Mouse (Mus musculus) heart, embryonic 14.5 days (tissue): ENCODE data around the gene Clmn. TPM values are rescaled to one million over a fixed set of nuclear protein-coding genes. Genes with fewer than 3 reads are reported as not detected.

Experiments
- ATAC-seq: fragments of 200-750 bp; cut with Nextera tagmentation; 2 replicates; pipeline ENCODE4 v1.8.0; 2017; ENCODE audit warnings: low read depth, moderate TSS enrichment; ENCODE audit not compliant: insufficient number of reproducible peaks, insufficient read depth, low FRiP score
- H3K27ac ChIP-seq, 2 experiments: fragments of 200-500 bp in 1 of 2; fragments of 300-500 bp in 1 of 2; sonication (generic) in 1 of 2; replicated peaks in 1 of 2; 2 replicates each; pipeline ENCODE4 v1.5.1; 2012 to 2014; ENCODE audit warnings: low read depth in 2 of 2, low read length in 2 of 2, control low read depth in 1 of 2, mild to moderate bottlenecking in 1 of 2, mixed read lengths in 1 of 2; ENCODE audit not compliant: control insufficient read depth in 1 of 2, insufficient read depth in 1 of 2
- H3K27me3 ChIP-seq: fragments of 300-500 bp; sonication (generic); 2 replicates; pipeline ENCODE4 v1.6.1; 2014; ENCODE audit warnings: mild to moderate bottlenecking, low read length, control low read depth; ENCODE audit not compliant: control insufficient read depth, insufficient read depth
- H3K36me3 ChIP-seq: fragments of 300-500 bp; sonication (generic); 2 replicates; pipeline ENCODE4 v1.6.1; 2014; ENCODE audit warnings: mild to moderate bottlenecking, control low read depth, low read length, mixed read lengths; ENCODE audit not compliant: control insufficient read depth, insufficient read depth
- H3K4me1 ChIP-seq, 2 experiments: fragments of 200-500 bp in 1 of 2; fragments of 300-500 bp in 1 of 2; sonication (generic) in 1 of 2; 2 replicates each; pipeline ENCODE4 v1.6.1; 2012 to 2014; ENCODE audit warnings: low read length in 2 of 2, control low read depth in 1 of 2, mixed read lengths in 1 of 2; ENCODE audit not compliant: control insufficient read depth in 2 of 2, insufficient read depth in 2 of 2
- H3K4me2 ChIP-seq: fragments of 300-500 bp; sonication (generic); 2 replicates; pipeline ENCODE4 v1.6.1; 2014; ENCODE audit warnings: mild to moderate bottlenecking, low read length
- H3K4me3 ChIP-seq, 2 experiments: fragments of 200-500 bp in 1 of 2; fragments of 300-500 bp in 1 of 2; sonication (generic) in 1 of 2; 2 replicates each; pipeline ENCODE4 v1.5.1; 2012 to 2014; ENCODE audit warnings: low read length in 2 of 2, mild to moderate bottlenecking in 2 of 2, control low read depth in 1 of 2, low read depth in 1 of 2, moderate library complexity in 1 of 2; ENCODE audit not compliant: control insufficient read depth in 1 of 2, insufficient read depth in 1 of 2
- H3K9ac ChIP-seq: fragments of 300-500 bp; sonication (generic); 2 replicates; pipeline ENCODE4 v1.6.1; 2014; ENCODE audit warnings: mild to moderate bottlenecking, low read length
- H3K9me3 ChIP-seq: fragments of 300-500 bp; sonication (generic); 2 replicates; pipeline ENCODE4 v1.6.1; 2016; ENCODE audit warnings: low read length, control low read depth; ENCODE audit not compliant: control insufficient read depth
- WGBS: fragments of 180-500 bp; shearing (Covaris S2); extraction: QIAGEN DNeasy Blood & Tissue Kit; methylation state at CpG from one replicate; pipeline ENCODE4 v1.1.7; 2014; 5-methylcytosine and 5-hydroxymethylcytosine counted together
- polyA plus RNA-seq: library from polyadenylated mRNA; unstranded; fragments of >200 nt; fragmentation: Nextera tagmentation; extraction: Ambion mirVana; gene quantifications from 2 replicates; pipeline ENCODE4 v1.2.1, GENCODE M21; 2014

The Clmn gene
- polyA plus RNA-seq, 1 experiment from 2014 or later = 0.49 TPM

GRCm38 (mm10) chr12:104824244-104824906 lies 40.5 kb downstream of the Clmn start:
- WGBS = 48% methylated on average over 12 of the region's 12 CpGs
- Histone ChIP-seq H3K36me3 (no peaks in the 10 kb centered on the region), H3K27ac (peak overlapping the region; percentile 73 to 80), H3K4me3 (no peak overlapping the region), H3K27me3 (no peaks in the 10 kb centered on the region), H3K9me3 (no peaks in the 10 kb centered on the region), H3K9ac (peak overlapping the region; percentile 21; the same call in 1 of the 2 replicates), H3K4me2 (peak overlapping the region; percentile 29), H3K4me1 (peaks cover 43 to 45% of the 10 kb centered on the region in 2 experiments)
- ATAC-seq = peak; percentile 89

DNA sequence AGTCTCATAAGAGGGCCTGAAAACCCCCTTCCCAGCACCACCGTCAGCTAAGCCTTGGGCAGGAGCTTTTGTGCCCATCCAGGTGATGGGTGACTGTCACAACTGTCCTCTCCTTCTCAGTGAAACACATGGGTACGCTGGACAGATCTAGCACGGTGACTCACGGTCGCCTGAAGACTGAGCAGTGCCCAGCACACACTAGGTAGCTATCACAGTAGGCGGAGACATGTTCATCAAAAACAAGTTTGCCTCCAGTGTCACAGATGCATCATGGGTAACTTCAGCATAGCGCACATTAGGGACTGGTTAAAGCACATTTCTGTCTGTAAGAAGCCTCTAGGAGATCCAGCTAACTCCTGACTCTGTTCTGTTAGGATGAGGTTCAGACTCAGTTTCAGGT lies 41.2 kb downstream of the Clmn start:
- 87% methylated on average over 7 of the region's 7 CpGs for WGBS

GRCm38 (mm10) chr12:104822838-104823599 lies 41.9 kb downstream of the Clmn start:
- Histone ChIP-seq H3K9me3 (no peaks in the 10 kb centered on the region), H3K36me3 (no peaks in the 10 kb centered on the region), H3K27me3 (no peaks in the 10 kb centered on the region), H3K4me1 (peaks cover 54 to 55% of the 10 kb centered on the region in 2 experiments), H3K9ac (no peak overlapping the region), H3K4me3 (no peak overlapping the region), H3K27ac (no peak overlapping the region), H3K4me2 (no peak overlapping the region)
- WGBS = 79% methylated on average over 10 of the region's 10 CpGs
- no peak for ATAC-seq

More for the DNA sequence above, 41.2 kb downstream of the Clmn start:
- no peaks in the 10 kb centered on the region for H3K27me3 ChIP-seq
- peak overlapping the region in 1 of 2 experiments; percentile 80; a peak in 2 of 4 replicates for H3K27ac ChIP-seq
- ATAC-seq = no peak
- no peaks in the 10 kb centered on the region for H3K9me3 ChIP-seq
- no peak overlapping the region for H3K4me3 ChIP-seq
- H3K9ac ChIP-seq = no peak overlapping the region
- no peak overlapping the region for H3K4me2 ChIP-seq
- no peaks in the 10 kb centered on the region for H3K36me3 ChIP-seq
- peaks cover 49 to 50% of the 10 kb centered on the region in 2 experiments for H3K4me1 ChIP-seq

DNA sequence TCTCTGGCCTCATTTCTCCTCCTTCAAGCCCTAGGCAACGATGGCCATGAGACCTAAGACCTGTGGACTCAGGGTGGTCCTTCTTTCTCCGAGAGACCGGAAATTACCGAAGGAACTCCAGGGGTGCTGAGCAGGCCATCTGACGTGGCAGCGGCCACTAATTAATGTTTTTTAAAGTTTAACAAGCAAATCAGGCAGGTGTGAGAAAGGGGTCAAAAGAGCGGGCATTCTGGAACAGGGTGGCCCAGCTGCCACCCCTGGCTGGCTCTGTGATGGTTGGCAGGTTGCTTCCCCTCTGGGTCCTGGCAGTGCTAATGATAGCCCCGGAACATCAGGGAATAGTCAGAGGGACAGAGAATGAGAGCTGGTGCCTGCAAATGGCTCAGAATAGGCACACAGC lies 42.7 kb downstream of the Clmn start:
- H3K9ac ChIP-seq = no peak overlapping the region
- H3K4me1 ChIP-seq = peaks cover 58 to 59% of the 10 kb centered on the region in 2 experiments
- no peak for ATAC-seq
- H3K4me2 ChIP-seq = no peak overlapping the region
- no peak overlapping the region for H3K27ac ChIP-seq
- H3K36me3 ChIP-seq = no peaks in the 10 kb centered on the region
- no peaks in the 10 kb centered on the region for H3K27me3 ChIP-seq
- 81% methylated on average over 8 of the region's 8 CpGs for WGBS
- no peaks in the 10 kb centered on the region for H3K9me3 ChIP-seq
- no peak overlapping the region for H3K4me3 ChIP-seq

DNA sequence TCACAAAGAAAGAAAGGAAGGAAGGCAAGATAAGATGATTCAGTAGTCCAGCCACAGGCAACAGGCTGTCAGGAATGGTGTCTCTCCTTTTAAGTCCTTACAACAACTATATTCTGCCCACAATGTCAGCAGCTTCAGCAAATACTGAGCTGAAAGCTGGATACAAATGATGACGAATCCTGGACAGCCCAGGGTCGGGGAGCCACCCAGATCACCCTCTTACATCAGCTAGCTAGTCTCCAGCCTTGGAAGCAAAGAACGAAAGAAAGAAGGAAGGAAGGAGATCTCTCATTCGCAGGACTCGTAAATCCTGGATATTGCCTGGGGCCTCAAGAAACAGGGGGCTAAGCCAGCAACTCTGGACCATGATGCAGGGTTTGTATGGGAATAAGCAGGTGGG lies 44.8 kb downstream of the Clmn start:
- Histone ChIP-seq H3K4me2 (no peak overlapping the region), H3K4me1 (peaks cover 55% of the 10 kb centered on the region in 2 experiments), H3K9ac (no peak overlapping the region), H3K36me3 (no peaks in the 10 kb centered on the region), H3K27ac (no peak overlapping the region), H3K9me3 (no peaks in the 10 kb centered on the region), H3K4me3 (no peak overlapping the region), H3K27me3 (no peaks in the 10 kb centered on the region)
- no peak for ATAC-seq
- WGBS = 66% methylated on average over 5 of the region's 5 CpGs

DNA sequence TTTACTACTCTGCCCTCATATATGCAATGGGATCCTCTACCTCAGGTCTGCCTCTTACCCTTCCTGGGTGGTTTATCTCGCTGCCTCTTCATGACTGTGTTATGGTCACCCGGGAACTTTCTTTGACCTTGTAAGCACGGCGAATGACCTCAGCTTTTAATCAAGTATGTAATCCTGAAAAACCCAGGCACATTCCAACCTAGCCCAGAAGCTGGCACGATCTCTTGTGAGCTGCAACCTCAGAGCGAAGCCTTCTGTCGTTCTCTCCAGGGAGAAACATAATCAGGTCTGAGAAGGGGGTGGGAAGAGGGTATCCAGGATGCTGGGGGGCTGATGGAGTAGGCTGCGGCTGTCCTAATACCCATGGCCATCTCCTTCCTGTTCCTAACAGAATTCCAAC lies 45.8 kb downstream of the Clmn start:
- peak overlapping the region; percentile 29 to 50; a peak in 2 of 4 replicates for H3K27ac ChIP-seq
- no peak; the same call in 1 of the 2 replicates for ATAC-seq
- no peaks in the 10 kb centered on the region for H3K9me3 ChIP-seq
- no peak overlapping the region for H3K4me3 ChIP-seq
- no peaks in the 10 kb centered on the region for H3K36me3 ChIP-seq
- no peaks in the 10 kb centered on the region for H3K27me3 ChIP-seq
- H3K4me2 ChIP-seq = no peak overlapping the region
- peaks cover 46 to 48% of the 10 kb centered on the region in 2 experiments for H3K4me1 ChIP-seq
- WGBS = 24% methylated on average over 8 of the region's 8 CpGs
- H3K9ac ChIP-seq = no peak overlapping the region

DNA sequence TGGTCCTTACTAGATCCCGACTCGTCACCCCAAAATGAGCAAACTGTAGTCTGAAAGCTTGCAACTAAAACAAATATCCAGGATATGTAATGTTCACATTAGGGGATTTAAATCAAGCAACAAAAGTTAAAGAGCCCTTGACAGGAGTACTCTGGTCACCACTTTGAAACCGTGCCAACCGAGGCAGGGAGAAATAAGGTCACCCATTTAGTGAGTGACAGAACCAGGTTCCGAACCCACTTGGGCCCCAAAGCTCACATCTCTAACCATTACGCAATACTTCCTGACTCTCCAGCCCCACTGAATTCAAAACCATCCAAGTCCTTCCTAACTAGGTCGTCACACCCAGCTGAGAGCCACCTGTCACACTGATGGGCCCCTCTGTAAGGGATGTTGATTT lies 46.8 kb downstream of the Clmn start:
- Histone ChIP-seq H3K36me3 (no peaks in the 10 kb centered on the region), H3K9me3 (no peaks in the 10 kb centered on the region), H3K4me3 (no peak overlapping the region), H3K4me1 (peaks cover 37 to 39% of the 10 kb centered on the region in 2 experiments), H3K4me2 (no peak overlapping the region), H3K27ac (peak overlapping the region in 1 of 2 experiments; percentile 39; a peak in 1 of 4 replicates), H3K27me3 (no peaks in the 10 kb centered on the region), H3K9ac (no peak overlapping the region)
- WGBS = 72% methylated on average over 7 of the region's 7 CpGs
- ATAC-seq = no peak
